Mouse (Mus musculus) spleen, adult 10 weeks (tissue): ENCODE data around the gene Gm9044. TPM values are rescaled to one million over a fixed set of nuclear protein-coding genes. Genes with fewer than 3 reads are reported as not detected.

ENCODE experiments used
- polyA plus RNA-seq: library from polyadenylated mRNA; stranded (reverse); fragments of 350-450 nt; fragmentation: Illumina TruSeq; extraction: RNeasy Lipid Tissue Mini Kit (QIAGEN cat#74804); gene quantifications from one replicate; pipeline ENCODE4 v1.2.3, GENCODE M21; 2015; ENCODE audit warnings: low replicate concordance; ENCODE audit not compliant: insufficient read depth

Gm9044 gene
- not detected for polyA plus RNA-seq

DNA sequence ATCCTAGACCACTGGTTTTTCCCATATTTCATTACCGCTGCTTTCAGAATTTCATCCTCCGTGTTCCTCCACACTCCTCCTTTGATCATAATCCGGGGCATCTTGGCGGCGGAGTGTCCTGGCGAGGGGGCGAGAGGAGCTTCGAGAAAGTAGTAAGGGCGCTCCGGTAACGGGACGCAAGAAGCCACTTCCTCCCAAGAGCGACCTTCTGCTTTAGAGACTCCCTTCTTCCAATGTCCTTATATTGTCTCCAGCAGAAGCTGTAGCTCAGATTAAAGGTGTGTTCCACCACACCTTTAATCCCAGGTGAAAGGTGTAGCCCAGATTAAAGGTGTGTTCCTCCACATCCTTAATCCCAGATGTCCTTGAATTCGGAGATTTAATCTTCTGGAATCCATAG is at the start of gene Gm9044:
Gene Gm9044 (minus strand): TSS at position 101 of the 400 bp plus-strand sequence.

DNA sequence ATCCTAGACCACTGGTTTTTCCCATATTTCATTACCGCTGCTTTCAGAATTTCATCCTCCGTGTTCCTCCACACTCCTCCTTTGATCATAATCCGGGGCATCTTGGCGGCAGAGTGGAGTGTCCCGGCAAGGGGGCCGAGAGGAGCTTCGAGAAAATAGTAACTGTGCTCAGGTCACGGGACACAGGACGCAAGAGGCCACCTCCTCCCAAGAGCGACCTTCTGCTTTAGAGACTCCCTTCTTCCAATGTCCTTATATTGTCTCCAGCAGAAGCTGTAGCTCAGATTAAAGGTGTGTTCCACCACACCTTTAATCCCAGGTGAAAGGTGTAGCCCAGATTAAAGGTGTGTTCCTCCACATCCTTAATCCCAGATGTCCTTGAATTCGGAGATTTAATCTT is 21.8 kb upstream of the Gm9044 start, which contains the start of gene Gm9049:
Gene Gm9049 (minus strand): TSS at position 101 of the 400 bp plus-strand sequence.

DNA sequence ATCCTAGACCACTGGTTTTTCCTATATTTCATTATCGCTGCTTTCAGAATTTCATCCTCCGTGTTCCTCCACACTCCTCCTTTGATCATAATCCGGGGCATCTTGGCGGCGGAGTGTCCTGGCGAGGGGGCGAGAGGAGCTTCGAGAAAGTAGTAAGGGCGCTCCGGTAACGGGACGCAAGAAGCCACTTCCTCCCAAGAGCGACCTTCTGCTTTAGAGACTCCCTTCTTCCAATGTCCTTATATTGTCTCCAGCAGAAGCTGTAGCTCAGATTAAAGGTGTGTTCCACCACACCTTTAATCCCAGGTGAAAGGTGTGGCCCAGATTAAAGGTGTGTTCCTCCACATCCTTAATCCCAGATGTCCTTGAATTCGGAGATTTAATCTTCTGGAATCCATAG is 16.4 kb upstream of the Gm9044 start, which contains the start of gene Gm9048:
Gene Gm9048 (minus strand): TSS at position 101 of the 400 bp plus-strand sequence.

DNA sequence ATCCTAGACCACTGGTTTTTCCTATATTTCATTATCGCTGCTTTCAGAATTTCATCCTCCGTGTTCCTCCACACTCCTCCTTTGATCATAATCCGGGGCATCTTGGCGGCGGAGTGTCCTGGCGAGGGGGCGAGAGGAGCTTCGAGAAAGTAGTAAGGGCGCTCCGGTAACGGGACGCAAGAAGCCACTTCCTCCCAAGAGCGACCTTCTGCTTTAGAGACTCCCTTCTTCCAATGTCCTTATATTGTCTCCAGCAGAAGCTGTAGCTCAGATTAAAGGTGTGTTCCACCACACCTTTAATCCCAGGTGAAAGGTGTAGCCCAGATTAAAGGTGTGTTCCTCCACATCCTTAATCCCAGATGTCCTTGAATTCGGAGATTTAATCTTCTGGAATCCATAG is 10.9 kb upstream of the Gm9044 start, which contains the start of gene Gm9046:
Gene Gm9046 (minus strand): TSS at position 101 of the 400 bp plus-strand sequence.

DNA sequence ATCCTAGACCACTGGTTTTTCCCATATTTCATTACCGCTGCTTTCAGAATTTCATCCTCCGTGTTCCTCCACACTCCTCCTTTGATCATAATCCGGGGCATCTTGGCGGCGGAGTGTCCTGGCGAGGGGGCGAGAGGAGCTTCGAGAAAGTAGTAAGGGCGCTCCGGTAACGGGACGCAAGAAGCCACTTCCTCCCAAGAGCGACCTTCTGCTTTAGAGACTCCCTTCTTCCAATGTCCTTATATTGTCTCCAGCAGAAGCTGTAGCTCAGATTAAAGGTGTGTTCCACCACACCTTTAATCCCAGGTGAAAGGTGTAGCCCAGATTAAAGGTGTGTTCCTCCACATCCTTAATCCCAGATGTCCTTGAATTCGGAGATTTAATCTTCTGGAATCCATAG is 5.5 kb upstream of the Gm9044 start, which contains the start of gene Gm9045:
Gene Gm9045 (minus strand): TSS at position 101 of the 400 bp plus-strand sequence.

DNA sequence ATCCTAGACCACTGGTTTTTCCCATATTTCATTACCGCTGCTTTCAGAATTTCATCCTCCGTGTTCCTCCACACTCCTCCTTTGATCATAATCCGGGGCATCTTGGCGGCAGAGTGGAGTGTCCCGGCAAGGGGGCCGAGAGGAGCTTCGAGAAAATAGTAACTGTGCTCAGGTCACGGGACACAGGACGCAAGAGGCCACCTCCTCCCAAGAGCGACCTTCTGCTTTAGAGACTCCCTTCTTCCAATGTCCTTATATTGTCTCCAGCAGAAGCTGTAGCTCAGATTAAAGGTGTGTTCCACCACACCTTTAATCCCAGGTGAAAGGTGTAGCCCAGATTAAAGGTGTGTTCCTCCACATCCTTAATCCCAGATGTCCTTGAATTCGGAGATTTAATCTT is 5.3 kb downstream of the Gm9044 start, which contains the start of gene Gm9040:
Gene Gm9040 (minus strand): TSS at position 101 of the 400 bp plus-strand sequence.

DNA sequence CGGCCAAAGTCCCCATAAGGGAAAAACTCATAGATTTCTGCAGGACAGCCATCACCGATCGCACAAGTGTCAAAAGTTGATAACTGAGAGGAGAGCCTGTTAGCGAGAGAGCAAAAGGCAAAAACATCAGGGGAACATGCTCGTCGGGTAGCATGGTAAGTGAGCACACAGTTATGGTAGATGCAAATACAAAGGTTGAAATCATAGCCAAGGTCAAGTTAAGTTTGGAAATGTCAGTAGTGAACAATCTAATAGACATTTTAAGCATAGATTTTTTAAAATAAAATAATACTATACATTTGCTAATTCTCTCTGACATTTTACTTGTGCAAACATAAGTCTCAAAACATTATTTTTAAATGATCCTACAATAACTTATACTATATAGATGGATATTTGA is 37.3 kb downstream of the Gm9044 start, which contains the start of gene Iltifb:
Gene Iltifb (minus strand): TSS at position 101 of the 400 bp plus-strand sequence.

Other genes with a start within 250 kb of the Gm9044 start
- 11.2 TPM for gene Mdm1, start 190.6 kb downstream of the Gm9044 start, polyA plus RNA-seq
- not detected for gene Il22, start 127.5 kb downstream of the Gm9044 start, polyA plus RNA-seq
- not detected for gene Gm32717, start 91.6 kb downstream of the Gm9044 start, polyA plus RNA-seq
- gene Gm32802, start 73.7 kb downstream of the Gm9044 start, polyA plus RNA-seq = not detected
- gene Iltifb, start 37.4 kb downstream of the Gm9044 start, polyA plus RNA-seq = not detected
- not detected for gene Gm9040, start 5.4 kb downstream of the Gm9044 start, polyA plus RNA-seq
- 0.14 TPM for gene Gm9045, start 5.4 kb upstream of the Gm9044 start, polyA plus RNA-seq
- not detected for gene Gm9046, start 10.8 kb upstream of the Gm9044 start, polyA plus RNA-seq
- gene Gm9048, start 16.3 kb upstream of the Gm9044 start, polyA plus RNA-seq = not detected
- gene Gm9049, start 21.7 kb upstream of the Gm9044 start, polyA plus RNA-seq = 0.14 TPM
- gene Ifng, start 108.6 kb upstream of the Gm9044 start, polyA plus RNA-seq = 1.8 TPM